Mouse (Mus musculus) erythroblast, embryonic 14.5 days (primary cell): ENCODE measurements around the gene Lrfn3. TPM values are rescaled to one million over a fixed set of nuclear protein-coding genes. Genes with fewer than 3 reads are reported as not detected.

Source experiments
- H3K27me3 ChIP-seq: 2 replicates; pipeline ENCODE4 v1.6.1; 2012; ENCODE audit warnings: inconsistent platforms; ENCODE audit not compliant: control insufficient read depth
- H3K36me3 ChIP-seq: 2 replicates; pipeline ENCODE4 v1.6.1; 2012; ENCODE audit warnings: mild to moderate bottlenecking, inconsistent platforms; ENCODE audit not compliant: control insufficient read depth
- H3K4me1 ChIP-seq: 2 replicates; pipeline ENCODE4 v1.6.1; 2012; ENCODE audit warnings: inconsistent platforms; ENCODE audit not compliant: control insufficient read depth
- H3K4me3 ChIP-seq: replicated peaks from 2 replicates; pipeline ENCODE3; 2012; ENCODE audit warnings: moderate library complexity, mild to moderate bottlenecking, inconsistent platforms
- H3K9me3 ChIP-seq: 2 replicates; pipeline ENCODE4 v1.6.1; 2012; ENCODE audit warnings: low read length, inconsistent platforms, mixed read lengths; ENCODE audit not compliant: control insufficient read depth
- GATA1 ChIP-seq: IDR thresholded peaks from 2 replicates; pipeline ENCODE4 v1.6.1; 2012; ENCODE audit warnings: low read length, inconsistent platforms, mixed read lengths
- TAL1 ChIP-seq: IDR thresholded peaks from 3 replicates; pipeline ENCODE4 v1.6.1; 2012; ENCODE audit warnings: low read length, inconsistent platforms, mixed read lengths
- polyA plus RNA-seq: library from polyadenylated mRNA; stranded (reverse); fragments of >175 nt; gene quantifications from 2 replicates; pipeline ENCODE4 v1.2.3, GENCODE M21; 2012

Lrfn3 gene
- polyA plus RNA-seq, 1 experiment = 0.05 TPM

DNA sequence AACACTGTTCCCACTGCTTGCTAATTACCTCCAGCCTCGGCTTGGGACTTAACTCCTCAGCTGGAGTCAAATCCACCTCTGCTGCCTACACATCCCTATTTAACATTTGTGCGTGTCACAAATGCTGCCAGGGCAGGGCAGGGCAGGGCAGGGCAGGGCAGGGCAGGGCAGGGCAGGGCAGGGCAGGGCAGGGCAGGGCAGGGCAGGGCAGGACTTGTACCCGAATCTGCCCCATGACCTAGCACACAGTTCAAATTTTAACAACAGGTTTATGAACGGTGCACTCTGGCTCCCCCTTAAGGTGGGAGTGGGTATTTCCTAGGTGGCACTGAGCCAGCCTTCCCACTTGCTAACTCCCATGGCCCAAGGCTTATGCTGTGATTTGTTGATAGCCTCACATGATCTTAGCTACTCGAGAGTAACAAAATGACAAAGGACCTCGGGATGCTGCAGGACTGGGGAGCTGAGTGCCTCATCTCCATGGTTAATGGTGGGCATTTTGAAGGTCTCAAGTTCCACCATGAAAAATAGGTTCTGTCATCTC lies 9.2 kb downstream of the Lrfn3 start:
- no peak for TF ChIP-seq TAL1
- no peak for TF ChIP-seq GATA1
- Histone ChIP-seq H3K4me3 (no peak overlapping the region), H3K9me3 (no peaks in the 10 kb centered on the region), H3K36me3 (no peaks in the 10 kb centered on the region; the same call in 1 of the 2 replicates), H3K27me3 (peaks cover 6% of the 10 kb centered on the region; the same call in 1 of the 2 replicates), H3K4me1 (no peaks in the 10 kb centered on the region)

DNA sequence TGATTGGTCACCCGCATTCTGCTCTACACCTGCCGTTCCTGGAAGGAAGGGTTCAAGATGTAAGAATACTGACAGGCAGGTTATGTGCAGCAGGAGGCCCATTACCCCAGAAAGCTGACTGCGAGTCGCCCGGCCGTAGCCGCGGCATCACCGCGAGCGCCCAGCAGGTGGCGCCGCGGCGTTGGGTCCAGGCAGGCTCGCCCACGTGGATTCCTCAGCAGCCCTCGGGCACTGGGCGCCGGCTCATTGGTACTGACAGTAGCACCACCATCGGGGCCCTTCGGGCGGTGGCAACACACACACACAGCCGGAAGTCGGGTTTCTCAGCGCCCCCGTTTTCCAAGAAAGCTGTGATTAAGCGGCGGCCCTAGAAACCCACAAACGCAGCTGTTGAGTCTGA lies 14.7 kb downstream of the Lrfn3 start:
- H3K36me3 ChIP-seq = no peaks in the 10 kb centered on the region
- no peaks in the 10 kb centered on the region for H3K4me1 ChIP-seq
- no peaks in the 10 kb centered on the region for H3K9me3 ChIP-seq
- TF ChIP-seq TAL1 (no peak), GATA1 (no peak)
- no peak overlapping the region for H3K4me3 ChIP-seq
- peaks cover 20% of the 10 kb centered on the region for H3K27me3 ChIP-seq

GRCm38 (mm10) chr7:30346635-30347379 lies 15.8 kb downstream of the Lrfn3 start:
- Histone ChIP-seq H3K4me1 (no peaks in the 10 kb centered on the region), H3K9me3 (no peaks in the 10 kb centered on the region), H3K4me3 (no peak overlapping the region), H3K36me3 (no peaks in the 10 kb centered on the region), H3K27me3 (peaks cover 20% of the 10 kb centered on the region)
- TF ChIP-seq GATA1 (no peak), TAL1 (no peak)

- no peak for TF ChIP-seq GATA1
- TF ChIP-seq TAL1 = no peak
- H3K4me3 ChIP-seq = no peak overlapping the region
- H3K9me3 ChIP-seq = no peaks in the 10 kb centered on the region
- H3K27me3 ChIP-seq = peaks cover 11% of the 10 kb centered on the region
- H3K4me1 ChIP-seq = no peaks in the 10 kb centered on the region
- H3K36me3 ChIP-seq = no peaks in the 10 kb centered on the region
These were observed 23.0 kb downstream of the Lrfn3 start for GRCm38 (mm10) chr7:30339432-30340109.

DNA sequence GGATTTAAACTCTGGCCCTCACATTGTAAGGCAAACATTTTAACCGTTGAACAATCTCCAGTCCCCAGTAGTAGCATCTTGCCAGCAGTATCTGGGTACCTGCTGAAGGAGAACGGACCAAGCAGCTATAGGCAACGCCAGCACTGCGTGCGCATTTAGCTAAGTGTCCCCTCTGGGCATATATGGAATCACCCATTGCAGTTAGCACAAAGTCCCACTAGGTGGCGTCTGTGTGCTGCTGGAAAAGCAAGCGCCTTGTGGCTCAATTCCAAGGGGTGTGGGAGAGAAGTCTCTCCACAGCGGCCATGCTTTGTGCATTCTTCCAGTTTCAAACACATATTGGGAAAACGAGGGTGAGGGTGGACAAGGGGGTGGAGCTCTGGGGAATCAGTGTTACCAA lies 26.2 kb downstream of the Lrfn3 start:
- TF ChIP-seq GATA1 (no peak), TAL1 (no peak)
- H3K27me3 ChIP-seq = peaks cover 23% of the 10 kb centered on the region

GRCm38 (mm10) chr7:30335688-30336087 lies 26.9 kb downstream of the Lrfn3 start:
- Histone ChIP-seq H3K27me3 (peaks cover 26% of the 10 kb centered on the region), H3K36me3 (no peaks in the 10 kb centered on the region), H3K9me3 (no peaks in the 10 kb centered on the region), H3K4me1 (no peaks in the 10 kb centered on the region), H3K4me3 (no peak overlapping the region)
- TF ChIP-seq TAL1 (no peak), GATA1 (no peak)

More for the DNA sequence above, 26.2 kb downstream of the Lrfn3 start:
- Histone ChIP-seq H3K4me3 (no peak overlapping the region), H3K36me3 (no peaks in the 10 kb centered on the region), H3K9me3 (no peaks in the 10 kb centered on the region), H3K4me1 (no peaks in the 10 kb centered on the region)

GRCm38 (mm10) chr7:30334563-30334962 lies 28.0 kb downstream of the Lrfn3 start:
- Histone ChIP-seq H3K4me1 (no peaks in the 10 kb centered on the region), H3K4me3 (no peak overlapping the region), H3K27me3 (peaks cover 28% of the 10 kb centered on the region), H3K9me3 (no peaks in the 10 kb centered on the region), H3K36me3 (no peaks in the 10 kb centered on the region)
- TF ChIP-seq GATA1 (no peak), TAL1 (no peak)

- H3K36me3 ChIP-seq = no peaks in the 10 kb centered on the region
- no peaks in the 10 kb centered on the region for H3K4me1 ChIP-seq
- no peaks in the 10 kb centered on the region for H3K9me3 ChIP-seq
- H3K27me3 ChIP-seq = peaks cover 28% of the 10 kb centered on the region
- H3K4me3 ChIP-seq = no peak overlapping the region
- no peak for TF ChIP-seq GATA1
- TF ChIP-seq TAL1 = no peak
These were observed 29.1 kb downstream of the Lrfn3 start for GRCm38 (mm10) chr7:30333436-30333835.

GRCm38 (mm10) chr7:30332622-30333259 lies 29.8 kb downstream of the Lrfn3 start:
- Histone ChIP-seq H3K4me3 (no peak overlapping the region), H3K36me3 (no peaks in the 10 kb centered on the region), H3K9me3 (no peaks in the 10 kb centered on the region), H3K27me3 (peaks cover 28% of the 10 kb centered on the region), H3K4me1 (no peaks in the 10 kb centered on the region)
- no peak for TF ChIP-seq TAL1
- no peak for TF ChIP-seq GATA1
